Mouse (Mus musculus): ENCODE results near the gene Dzip3.

- TF ChIP-seq POLR2A (IDR thresholded peaks at IDR 0.05; ENCODE audit: borderline replicate concordance, control insufficient read depth, low read depth, low read length) (no peak), CTCF (IDR thresholded peaks at IDR 0.05; ENCODE audit: control insufficient read depth, insufficient read depth, low read length) (no peak)
Observed at GRCm38 (mm10) chr16:48979965-48980364, 14.0 kb downstream of the Dzip3 start.

All from bone marrow, adult 2 months (tissue).